Mouse (Mus musculus) embryonic facial prominence, embryonic 14.5 days (tissue): ENCODE measurements around the gene Rcan3. TPM values are rescaled to one million over a fixed set of nuclear protein-coding genes. Genes with fewer than 3 reads are reported as not detected.
A peak's percentile ranks its signal among the peaks of the same experiment; 100 is the strongest.

ENCODE experiments used
- ATAC-seq: fragments of 200-750 bp; cut with Nextera tagmentation; 2 replicates; pipeline ENCODE4 v1.8.0; 2017; ENCODE audit warnings: low read depth, moderate number of reproducible peaks, moderate TSS enrichment
- DNase-seq: peaks from one replicate; pipeline ENCODE4 v3.0.0-alpha.2; 2015; ENCODE audit warnings: low spot score
- H3K27ac ChIP-seq: fragments of 300-500 bp; sonication (generic); replicated peaks from 2 replicates; pipeline ENCODE4 v1.5.1; 2014; ENCODE audit warnings: low read depth, mild to moderate bottlenecking, low read length, moderate library complexity
- H3K27me3 ChIP-seq: fragments of 300-500 bp; sonication (generic); replicated peaks from 2 replicates; pipeline ENCODE4 v1.6.1; 2014; ENCODE audit warnings: low read length; ENCODE audit not compliant: control insufficient read depth, insufficient read depth
- H3K36me3 ChIP-seq: fragments of 300-500 bp; sonication (generic); 2 replicates; pipeline ENCODE4 v1.6.1; 2014; ENCODE audit warnings: low read length, mixed read lengths; ENCODE audit not compliant: control insufficient read depth, insufficient read depth
- H3K4me1 ChIP-seq: fragments of 300-500 bp; sonication (generic); 2 replicates; pipeline ENCODE4 v1.6.1; 2014; ENCODE audit warnings: antibody characterized with exemption, low read length; ENCODE audit not compliant: control insufficient read depth, insufficient read depth
- H3K4me2 ChIP-seq: fragments of 300-500 bp; sonication (generic); 2 replicates; pipeline ENCODE4 v1.6.1; 2014; ENCODE audit warnings: low read depth, mild to moderate bottlenecking, low read length, moderate library complexity, mixed read lengths
- H3K4me3 ChIP-seq: fragments of 300-500 bp; sonication (generic); 2 replicates; pipeline ENCODE4 v1.5.1; 2014; ENCODE audit warnings: low read depth, mild to moderate bottlenecking, low read length
- H3K9ac ChIP-seq: fragments of 300-500 bp; sonication (generic); 2 replicates; pipeline ENCODE4 v1.6.1; 2014; ENCODE audit warnings: low read depth, mild to moderate bottlenecking, low read length, moderate library complexity, mixed read lengths
- H3K9me3 ChIP-seq: fragments of 300-500 bp; sonication (generic); 2 replicates; pipeline ENCODE4 v1.6.1; 2016; ENCODE audit warnings: low read length; ENCODE audit not compliant: control insufficient read depth
- WGBS: fragments of 180-500 bp; shearing (Covaris S2); extraction: QIAGEN DNeasy Blood & Tissue Kit; methylation state at CpG from one replicate; pipeline ENCODE4 v1.1.7; 2014; 5-methylcytosine and 5-hydroxymethylcytosine counted together
- polyA plus RNA-seq: library from polyadenylated mRNA; unstranded; fragments of >200 nt; fragmentation: Nextera tagmentation; extraction: Ambion mirVana; gene quantifications from 2 replicates; pipeline ENCODE4 v1.2.1, GENCODE M21; 2014

The Rcan3 gene
- polyA plus RNA-seq, 1 experiment from 2014 or later, result 12.7 TPM

DNA sequence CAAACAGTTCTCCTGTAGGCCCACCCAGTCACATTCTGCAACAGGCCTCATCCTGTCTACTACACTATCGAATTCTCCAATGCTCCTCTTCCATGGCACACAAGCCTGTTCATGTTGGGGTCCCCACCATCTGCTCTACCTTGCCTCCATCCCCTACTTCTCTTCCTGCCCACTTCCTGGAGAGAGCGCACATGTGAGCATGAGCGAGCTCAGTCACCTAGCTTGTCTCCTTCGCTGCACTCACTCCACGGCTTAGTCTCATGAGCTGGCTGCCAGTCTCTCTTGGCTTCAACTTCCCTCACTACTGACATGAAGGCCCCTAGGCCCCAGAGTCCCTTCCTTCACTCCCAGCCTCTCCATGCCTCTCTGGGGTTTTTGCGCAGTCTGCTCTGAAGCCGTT lies 7.1 kb downstream of the Rcan3 start:
- H3K27me3 ChIP-seq, result no peaks in the 10 kb centered on the region
- DNase-seq (no peak), ATAC-seq (peak; percentile 57; the same call in 1 of the 2 replicates)
- 86% methylated on average over 7 of the region's 7 CpGs for WGBS
- H3K4me3 ChIP-seq, result no peak overlapping the region
- no peak overlapping the region for H3K9ac ChIP-seq
- no peak overlapping the region for H3K27ac ChIP-seq
- no peak overlapping the region for H3K4me2 ChIP-seq
- H3K4me1 ChIP-seq, result no peaks in the 10 kb centered on the region
- peaks cover 14% of the 10 kb centered on the region; the same call in 1 of the 2 replicates for H3K36me3 ChIP-seq
- no peaks in the 10 kb centered on the region for H3K9me3 ChIP-seq

DNA sequence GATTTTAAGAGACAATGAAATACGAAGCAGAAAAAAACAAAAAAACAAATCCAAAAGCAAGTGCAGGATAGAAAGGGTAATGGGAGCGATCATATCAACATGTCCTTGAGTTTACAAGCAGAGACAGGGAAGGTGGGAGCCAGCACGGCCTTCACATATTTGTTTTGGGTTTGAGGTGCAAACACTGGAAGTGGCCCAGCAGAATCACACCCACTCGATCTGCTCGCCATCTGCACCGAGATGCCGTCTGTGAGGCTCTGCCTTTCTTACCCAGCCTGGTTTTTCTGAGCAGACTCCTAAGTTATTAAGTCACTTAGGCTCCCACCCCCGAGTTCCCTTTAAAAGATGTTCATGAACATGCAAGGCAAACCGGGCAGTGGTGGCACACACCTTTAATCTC lies 8.0 kb downstream of the Rcan3 start:
- WGBS, result 74% methylated on average over 9 of the region's 9 CpGs
- no peak for DNase-seq
- H3K36me3 ChIP-seq, result peaks cover 20% of the 10 kb centered on the region
- ATAC-seq, result no peak
- no peak overlapping the region for H3K27ac ChIP-seq
- H3K27me3 ChIP-seq, result no peaks in the 10 kb centered on the region
- H3K9ac ChIP-seq, result no peak overlapping the region
- no peaks in the 10 kb centered on the region for H3K9me3 ChIP-seq
- no peak overlapping the region for H3K4me3 ChIP-seq
- no peaks in the 10 kb centered on the region for H3K4me1 ChIP-seq
- no peak overlapping the region for H3K4me2 ChIP-seq

GRCm38 (mm10) chr4:135420961-135421360 lies 12.7 kb downstream of the Rcan3 start:
- DNase-seq (no peak), ATAC-seq (no peak)
- H3K4me3 ChIP-seq, result no peak overlapping the region
- H3K9me3 ChIP-seq, result no peaks in the 10 kb centered on the region
- no peak overlapping the region for H3K4me2 ChIP-seq
- H3K4me1 ChIP-seq, result no peaks in the 10 kb centered on the region
- H3K27ac ChIP-seq, result no peak overlapping the region
- peaks cover 56% of the 10 kb centered on the region for H3K36me3 ChIP-seq
- H3K9ac ChIP-seq, result no peak overlapping the region
- 91% methylated on average over 13 of the region's 13 CpGs for WGBS
- no peaks in the 10 kb centered on the region for H3K27me3 ChIP-seq

GRCm38 (mm10) chr4:135420416-135420815 lies 13.2 kb downstream of the Rcan3 start:
- Histone ChIP-seq H3K36me3 (peaks cover 60% of the 10 kb centered on the region), H3K4me1 (no peaks in the 10 kb centered on the region), H3K9me3 (no peaks in the 10 kb centered on the region), H3K4me2 (no peak overlapping the region), H3K9ac (no peak overlapping the region), H3K4me3 (no peak overlapping the region), H3K27me3 (no peaks in the 10 kb centered on the region), H3K27ac (no peak overlapping the region)
- DNase-seq, result no peak
- ATAC-seq, result no peak
- 78% methylated on average over 11 of the region's 11 CpGs for WGBS

DNA sequence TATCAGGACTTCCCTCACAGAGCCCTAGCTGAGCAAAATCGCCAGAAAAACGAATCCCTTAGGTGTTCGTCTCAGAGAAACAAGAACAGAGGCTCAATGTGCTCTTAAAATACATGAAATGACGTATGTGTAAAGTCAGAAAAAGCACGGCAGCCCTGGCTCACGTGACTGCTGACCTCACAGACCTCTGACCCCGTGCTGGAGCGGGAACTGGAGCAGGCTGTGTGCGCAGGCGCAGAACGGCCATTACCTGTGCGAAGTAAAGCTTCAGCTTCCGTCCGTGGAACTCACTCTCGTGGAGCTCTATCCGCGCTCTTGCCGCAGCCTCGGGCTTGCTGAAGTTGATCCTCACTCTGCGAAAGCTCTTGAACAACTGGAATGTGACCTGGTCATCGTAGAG lies 13.7 kb downstream of the Rcan3 start:
- H3K27me3 ChIP-seq, result no peaks in the 10 kb centered on the region
- no peak overlapping the region for H3K9ac ChIP-seq
- H3K4me2 ChIP-seq, result no peak overlapping the region
- WGBS, result 86% methylated on average over 21 of the region's 21 CpGs
- no peak for DNase-seq
- no peaks in the 10 kb centered on the region for H3K4me1 ChIP-seq
- no peak overlapping the region for H3K27ac ChIP-seq
- H3K4me3 ChIP-seq, result no peak overlapping the region
- no peak for ATAC-seq
- H3K9me3 ChIP-seq, result no peaks in the 10 kb centered on the region
- H3K36me3 ChIP-seq, result peaks cover 62% of the 10 kb centered on the region

DNA sequence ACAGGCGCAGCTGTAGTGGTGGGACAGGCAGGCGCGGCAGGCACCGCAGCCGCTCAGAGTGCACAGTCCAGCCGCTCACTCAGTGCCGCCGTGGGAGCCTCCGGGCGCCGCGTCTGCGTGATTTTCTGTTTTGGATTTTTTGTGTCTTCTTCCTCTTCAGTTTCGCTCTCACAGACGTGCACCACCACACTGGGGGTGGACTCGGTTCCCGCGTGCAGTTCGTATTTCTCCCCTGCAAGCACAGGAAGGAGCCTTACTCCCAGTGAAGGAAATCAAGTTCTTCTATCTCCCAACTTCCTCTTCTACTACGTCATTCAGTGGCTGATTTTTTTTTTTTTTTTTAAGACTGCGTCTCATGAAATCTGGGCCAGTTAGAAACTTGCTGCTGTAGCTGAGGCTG lies 17.3 kb downstream of the Rcan3 start:
- Histone ChIP-seq H3K9me3 (no peaks in the 10 kb centered on the region), H3K36me3 (peaks cover 58% of the 10 kb centered on the region), H3K27ac (no peak overlapping the region), H3K4me3 (no peak overlapping the region), H3K9ac (no peak overlapping the region), H3K4me2 (no peak overlapping the region), H3K4me1 (no peaks in the 10 kb centered on the region), H3K27me3 (no peaks in the 10 kb centered on the region)
- no peak for DNase-seq
- 92% methylated on average over 21 of the region's 21 CpGs for WGBS
- no peak for ATAC-seq

DNA sequence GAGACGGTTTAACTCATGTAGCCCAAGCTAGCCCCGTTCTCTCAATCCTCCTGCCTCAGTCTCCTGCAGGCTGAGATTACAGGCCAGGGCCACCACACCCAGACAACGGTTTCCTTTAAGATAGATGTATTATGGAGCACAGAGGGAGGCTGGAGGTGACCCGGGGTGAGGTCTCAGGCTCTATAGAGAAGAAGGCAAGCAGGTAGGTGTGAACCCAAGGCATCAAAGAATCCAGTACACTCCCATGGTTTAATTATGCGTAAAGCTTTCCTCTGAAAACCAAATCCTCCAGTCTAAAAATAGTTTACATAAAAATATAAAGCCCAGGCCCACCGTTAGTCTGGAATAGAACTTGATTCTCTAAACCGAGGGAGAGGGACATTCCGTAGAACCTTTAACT lies 20.2 kb downstream of the Rcan3 start:
- H3K36me3 ChIP-seq, result peaks cover 37% of the 10 kb centered on the region
- DNase-seq (no peak), ATAC-seq (no peak)
- H3K4me3 ChIP-seq, result no peak overlapping the region
- no peaks in the 10 kb centered on the region for H3K27me3 ChIP-seq
- 82% methylated on average over 8 of the region's 8 CpGs for WGBS
- H3K4me2 ChIP-seq, result no peak overlapping the region
- no peak overlapping the region for H3K9ac ChIP-seq
- no peaks in the 10 kb centered on the region for H3K4me1 ChIP-seq
- H3K27ac ChIP-seq, result no peak overlapping the region
- H3K9me3 ChIP-seq, result no peaks in the 10 kb centered on the region

GRCm38 (mm10) chr4:135411633-135412032 lies 22.0 kb downstream of the Rcan3 start:
- WGBS, result 26% methylated on average over 4 of the region's 4 CpGs
- H3K9ac ChIP-seq, result no peak overlapping the region
- H3K4me3 ChIP-seq, result no peak overlapping the region
- DNase-seq, result peak; percentile 71
- peaks cover 24% of the 10 kb centered on the region for H3K36me3 ChIP-seq
- no peaks in the 10 kb centered on the region for H3K9me3 ChIP-seq
- H3K27ac ChIP-seq, result no peak overlapping the region
- H3K4me2 ChIP-seq, result no peak overlapping the region
- peak; percentile 71 for ATAC-seq
- no peaks in the 10 kb centered on the region for H3K4me1 ChIP-seq
- H3K27me3 ChIP-seq, result no peaks in the 10 kb centered on the region

DNA sequence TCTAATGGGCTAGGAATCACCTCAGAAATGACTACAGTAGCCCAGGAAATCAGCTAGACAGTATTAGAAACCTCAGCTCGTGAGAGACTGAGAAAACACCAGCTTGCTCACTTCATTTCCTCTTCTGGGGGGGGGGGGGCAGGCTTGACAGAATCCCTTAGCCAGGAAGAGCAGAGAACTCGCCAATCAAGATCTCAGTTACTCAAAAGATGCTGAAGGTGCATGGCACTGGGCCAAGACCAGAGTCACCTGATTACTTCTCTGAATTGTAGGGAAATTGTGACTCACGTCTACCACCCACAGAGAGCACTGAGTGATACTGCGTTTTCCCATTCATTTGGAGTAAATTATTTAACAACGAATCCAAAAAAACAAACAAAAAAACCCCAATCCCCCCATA lies 27.5 kb downstream of the Rcan3 start:
- Histone ChIP-seq H3K4me3 (no peak overlapping the region), H3K27me3 (no peaks in the 10 kb centered on the region), H3K9ac (no peak overlapping the region), H3K27ac (no peak overlapping the region), H3K36me3 (no peaks in the 10 kb centered on the region), H3K4me1 (no peaks in the 10 kb centered on the region), H3K9me3 (no peaks in the 10 kb centered on the region), H3K4me2 (no peak overlapping the region)
- WGBS, result 45% methylated on average over 5 of the region's 5 CpGs
- ATAC-seq (no peak), DNase-seq (peak; percentile 84)
